Mouse (Mus musculus) MEL (cell line): ENCODE data around the gene Pax4. TPM values are rescaled to one million over a fixed set of nuclear protein-coding genes. Genes with fewer than 3 reads are reported as not detected.

Source experiments
- DNase-seq: peaks from one replicate; pipeline ENCODE4 v3.0.0; 2011; ENCODE audit warnings: low read depth, low spot score
- H3K27ac ChIP-seq: 2 replicates; pipeline ENCODE4 v1.5.1; 2012; ENCODE audit warnings: low read depth, mild to moderate bottlenecking, control low read depth, low read length, moderate library complexity; ENCODE audit not compliant: control insufficient read depth
- H3K27me3 ChIP-seq, 2 experiments: fragments of 150-350 bp in 1 of 2; sonication (generic) in 1 of 2; 2 replicates each; pipeline ENCODE4 v1.6.1; 2012; ENCODE audit warnings: low read length in 2 of 2, mild to moderate bottlenecking in 2 of 2, improper control_type of control experiment in 1 of 2, moderate library complexity in 1 of 2; ENCODE audit not compliant: insufficient read depth in 2 of 2, control insufficient read depth in 1 of 2
- H3K36me3 ChIP-seq, 2 experiments: 2 replicates each; pipeline ENCODE4 v1.6.1; 2012 to 2014; ENCODE audit warnings: low read length in 2 of 2, improper control_type of control experiment in 1 of 2, inconsistent platforms in 1 of 2, mild to moderate bottlenecking in 1 of 2; ENCODE audit not compliant: insufficient read depth in 2 of 2, control insufficient read depth in 1 of 2
- H3K4me1 ChIP-seq, 2 experiments: fragments of 150-350 bp in 1 of 2; sonication (generic) in 1 of 2; 2 replicates each; pipeline ENCODE4 v1.6.1; 2012; ENCODE audit warnings: low read length in 2 of 2, improper control_type of control experiment in 1 of 2, mild to moderate bottlenecking in 1 of 2; ENCODE audit not compliant: insufficient read depth in 2 of 2, control insufficient read depth in 1 of 2
- H3K4me3 ChIP-seq, 2 experiments: fragments of 150-350 bp in 1 of 2; sonication (generic) in 1 of 2; 2 replicates each; pipeline ENCODE4 v1.5.1; 2012; ENCODE audit warnings: low read depth in 2 of 2, low read length in 2 of 2, mild to moderate bottlenecking in 2 of 2, moderate library complexity in 2 of 2, control low read depth in 1 of 2, improper control_type of control experiment in 1 of 2; ENCODE audit not compliant: control insufficient read depth in 1 of 2, insufficient read depth in 1 of 2
- H3K79me2 ChIP-seq: 2 replicates; pipeline ENCODE4 v1.6.1; 2012; ENCODE audit warnings: mild to moderate bottlenecking, low read length, moderate library complexity; ENCODE audit not compliant: control insufficient read depth, poor library complexity, insufficient read depth
- H3K9ac ChIP-seq: 2 replicates; pipeline ENCODE4 v1.6.1; 2012; ENCODE audit warnings: low read depth, mild to moderate bottlenecking, control low read depth, low read length, moderate library complexity; ENCODE audit not compliant: control insufficient read depth, poor library complexity, severe bottlenecking
- H3K9me3 ChIP-seq: fragments of 150-350 bp; sonication (generic); replicated peaks from 2 replicates; pipeline ENCODE4 v1.6.1; 2012; ENCODE audit warnings: mild to moderate bottlenecking, low read length, improper control_type of control experiment, moderate library complexity; ENCODE audit not compliant: insufficient read depth
- BHLHE40 ChIP-seq: IDR thresholded peaks from 2 replicates; pipeline ENCODE4 v1.6.1; 2012; ENCODE audit warnings: low read depth, mild to moderate bottlenecking, inconsistent platforms, low read length, improper control_type of control experiment, borderline replicate concordance
- ELF1 ChIP-seq: IDR thresholded peaks from 2 replicates; pipeline ENCODE4 v1.6.1; 2014; ENCODE audit warnings: low read depth, mild to moderate bottlenecking, inconsistent platforms, low read length, improper control_type of control experiment, moderate library complexity
- EP300 ChIP-seq, 2 experiments: IDR thresholded peaks; 2 replicates each; pipeline ENCODE4 v1.6.1; 2011; ENCODE audit warnings: improper control_type of control experiment in 2 of 2, low read length in 2 of 2, low read depth in 1 of 2, mild to moderate bottlenecking in 1 of 2
- HCFC1 ChIP-seq: IDR thresholded peaks from 2 replicates; pipeline ENCODE4 v1.6.1; 2012; ENCODE audit warnings: low read depth, mild to moderate bottlenecking, inconsistent platforms, low read length, improper control_type of control experiment, moderate library complexity
- MAX ChIP-seq: IDR thresholded peaks from 2 replicates; pipeline ENCODE4 v1.6.1; 2011; ENCODE audit warnings: low read length, improper control_type of control experiment
- MAZ ChIP-seq: IDR thresholded peaks from 2 replicates; pipeline ENCODE4 v1.6.1; 2012; ENCODE audit warnings: low read depth, mild to moderate bottlenecking, inconsistent platforms, low read length, improper control_type of control experiment
- MEF2A ChIP-seq: IDR thresholded peaks from 2 replicates; pipeline ENCODE4 v1.6.1; 2014; ENCODE audit warnings: low read depth, mild to moderate bottlenecking, inconsistent platforms, low read length, improper control_type of control experiment; ENCODE audit not compliant: poor library complexity, insufficient replicate concordance, severe bottlenecking; ENCODE audit errors: extremely low read depth
- MXI1 ChIP-seq: IDR thresholded peaks from 2 replicates; pipeline ENCODE4 v1.6.1; 2011; ENCODE audit warnings: mild to moderate bottlenecking, low read depth, low read length, improper control_type of control experiment
- NRF1 ChIP-seq: IDR thresholded peaks from 2 replicates; pipeline ENCODE4 v1.6.1; 2014; ENCODE audit warnings: low read depth, mild to moderate bottlenecking, inconsistent platforms, low read length, improper control_type of control experiment, moderate library complexity; ENCODE audit not compliant: poor library complexity, insufficient read depth, severe bottlenecking
- POLR2A ChIP-seq, 2 experiments: IDR thresholded peaks; 2 replicates each; pipeline ENCODE4 v1.6.1; 2011 to 2012; ENCODE audit warnings: low read length in 2 of 2, mild to moderate bottlenecking in 2 of 2, control low read depth in 1 of 2, improper control_type of control experiment in 1 of 2, low read depth in 1 of 2, moderate library complexity in 1 of 2; ENCODE audit not compliant: control insufficient read depth in 1 of 2, insufficient read depth in 1 of 2, poor library complexity in 1 of 2
- POLR2AphosphoS5 ChIP-seq: IDR thresholded peaks from 2 replicates; pipeline ENCODE4 v1.6.1; 2012; ENCODE audit warnings: low read depth, borderline replicate concordance, mild to moderate bottlenecking, inconsistent platforms, low read length, moderate library complexity, mixed read lengths
- RCOR1 ChIP-seq: IDR thresholded peaks from 2 replicates; pipeline ENCODE4 v1.6.1; 2012; ENCODE audit warnings: low read depth, mild to moderate bottlenecking, inconsistent platforms, low read length, improper control_type of control experiment
- SIN3A ChIP-seq: IDR thresholded peaks from 2 replicates; pipeline ENCODE4 v1.6.1; 2012; ENCODE audit warnings: low read length, improper control_type of control experiment, inconsistent platforms
- USF1 ChIP-seq: IDR thresholded peaks from 2 replicates; pipeline ENCODE4 v1.6.1; 2014; ENCODE audit warnings: low read depth, mild to moderate bottlenecking, inconsistent platforms, low read length, improper control_type of control experiment, moderate library complexity
- polyA plus RNA-seq, 2 experiments: library from polyadenylated mRNA; stranded (reverse) in 1 of 2; unstranded in 1 of 2; fragments of >175 nt in 1 of 2; fragments of >200 nt in 1 of 2; gene quantifications; 2 replicates each; pipeline versions ENCODE4 v1.2.1 to v1.2.4; 2012; ENCODE audit warnings: low replicate concordance in 2 of 2, low read depth in 1 of 2; ENCODE audit not compliant: insufficient read length in 2 of 2, insufficient read depth in 1 of 2, missing spikeins in 1 of 2
- total RNA-seq: library from RNA; depleted of rRNA; stranded (reverse); fragments of 300-350 nt; gene quantifications from 2 replicates; pipeline ENCODE4 v1.2.3, GENCODE M21; 2012

Gene Pax4
- total and polyA plus RNA-seq, 3 experiments: not detected

- H3K36me3 ChIP-seq: peaks cover 36 to 61% of the 10 kb centered on the region in 2 experiments
- TF ChIP-seq POLR2AphosphoS5: no peak
- no peak for TF ChIP-seq NRF1
- TF ChIP-seq MAX: no peak
- no peak for TF ChIP-seq ELF1
- TF ChIP-seq POLR2A (IDR thresholded peaks at IDR 0.05; ENCODE audit: control insufficient read depth in 1 of 2, insufficient read depth in 1 of 2, low read depth in 1 of 2, low read length in 2 of 2, poor library complexity in 1 of 2): no peak
- H3K4me1 ChIP-seq: peaks cover 25 to 29% of the 10 kb centered on the region in 2 experiments
- DNase-seq: no peak
- H3K27ac ChIP-seq: no peak overlapping the region
- no peak overlapping the region for H3K9ac ChIP-seq
- H3K27me3 ChIP-seq: no peaks in the 10 kb centered on the region
- H3K9me3 ChIP-seq: no peaks in the 10 kb centered on the region
- peaks cover 76% of the 10 kb centered on the region for H3K79me2 ChIP-seq
- no peak overlapping the region for H3K4me3 ChIP-seq
Observed at GRCm38 (mm10) chr6:28486471-28486870, 37.3 kb upstream of the Pax4 start.

- peaks cover 35 to 61% of the 10 kb centered on the region in 2 experiments for H3K36me3 ChIP-seq
- no peak for DNase-seq
- no peaks in the 10 kb centered on the region for H3K27me3 ChIP-seq
- no peak overlapping the region for H3K27ac ChIP-seq
- no peak overlapping the region for H3K9ac ChIP-seq
- peaks cover 27 to 29% of the 10 kb centered on the region in 2 experiments for H3K4me1 ChIP-seq
- H3K9me3 ChIP-seq: no peaks in the 10 kb centered on the region
- TF ChIP-seq MAX (no peak), MEF2A (no peak), NRF1 (no peak), RCOR1 (no peak), BHLHE40 (no peak), MAZ (no peak), POLR2AphosphoS5 (no peak)
- no peak overlapping the region for H3K4me3 ChIP-seq
- H3K79me2 ChIP-seq: peaks cover 77% of the 10 kb centered on the region
Observed at GRCm38 (mm10) chr6:28486008-28486407, 36.9 kb upstream of the Pax4 start.

- H3K9me3 ChIP-seq: no peaks in the 10 kb centered on the region
- peak overlapping the region; percentile 27 for H3K9ac ChIP-seq
- peaks cover 18 to 33% of the 10 kb centered on the region in 2 experiments for H3K4me1 ChIP-seq
- peak; percentile 55 for DNase-seq
- H3K36me3 ChIP-seq: peaks cover 29 to 62% of the 10 kb centered on the region in 2 experiments
- peak overlapping the region; percentile 27 to 91; a peak in 3 of 4 replicates for H3K4me3 ChIP-seq
- H3K79me2 ChIP-seq: peaks cover 70% of the 10 kb centered on the region
- H3K27ac ChIP-seq: no peak overlapping the region
- TF ChIP-seq EP300 (IDR thresholded peaks at IDR 0.05; ENCODE audit: low read depth in 1 of 2, low read length in 2 of 2) (0 out of 4 replicates have a peak, but pooled peaks of 1 of the 2 experiments have one; percentile 1), MXI1 (peak; percentile 43), RCOR1 (peak; percentile 9; the same call in 1 of the 2 replicates), MEF2A (no peak), HCFC1 (no peak), USF1 (no peak), POLR2A (IDR thresholded peaks at IDR 0.05; ENCODE audit: control insufficient read depth in 1 of 2, insufficient read depth in 1 of 2, low read depth in 1 of 2, low read length in 2 of 2, poor library complexity in 1 of 2) (no peak), SIN3A (peak; percentile 18; the same call in 1 of the 2 replicates)
- H3K27me3 ChIP-seq: no peaks in the 10 kb centered on the region
Observed at GRCm38 (mm10) chr6:28482711-28483315, 33.7 kb upstream of the Pax4 start.
